Mouse (Mus musculus): ENCODE data around the gene Ankra2. TPM values are rescaled to one million over a fixed set of nuclear protein-coding genes. Genes with fewer than 3 reads are reported as not detected.

Gene Ankra2
- polyA plus RNA-seq, 1 experiment = 1.0 TPM

GRCm38 (mm10) chr13:98306852-98307475, 44.1 kb downstream of the Ankra2 start:
- H3K4me3 ChIP-seq (replicated peaks) = no peak overlapping the region
- H3K9me3 ChIP-seq (ENCODE audit: control insufficient read depth, low read length) = no peaks in the 10 kb centered on the region
- H3K27me3 ChIP-seq (ENCODE audit: control insufficient read depth) = no peaks in the 10 kb centered on the region
- H3K36me3 ChIP-seq (ENCODE audit: control insufficient read depth) = peaks cover 47% of the 10 kb centered on the region
- H3K4me1 ChIP-seq (ENCODE audit: control insufficient read depth) = peaks cover 2% of the 10 kb centered on the region; the same call in 1 of the 2 replicates
- TF ChIP-seq GATA1 (IDR thresholded peaks at IDR 0.05; ENCODE audit: low read length) (no peak), TAL1 (IDR thresholded peaks at IDR 0.05; ENCODE audit: low read length) (no peak)

GRCm38 (mm10) chr13:98308004-98308403, 45.1 kb downstream of the Ankra2 start:
- H3K4me1 ChIP-seq (ENCODE audit: control insufficient read depth) = peaks cover 2% of the 10 kb centered on the region; the same call in 1 of the 2 replicates
- no peak overlapping the region for H3K4me3 ChIP-seq (replicated peaks)
- H3K9me3 ChIP-seq (ENCODE audit: control insufficient read depth, low read length) = no peaks in the 10 kb centered on the region
- H3K36me3 ChIP-seq (ENCODE audit: control insufficient read depth) = peaks cover 57% of the 10 kb centered on the region
- TF ChIP-seq GATA1 (IDR thresholded peaks at IDR 0.05; ENCODE audit: low read length) = no peak
- no peak for TF ChIP-seq TAL1 (IDR thresholded peaks at IDR 0.05; ENCODE audit: low read length)
- H3K27me3 ChIP-seq (ENCODE audit: control insufficient read depth) = no peaks in the 10 kb centered on the region

GRCm38 (mm10) chr13:98308724-98309123, 45.9 kb downstream of the Ankra2 start:
- H3K4me1 ChIP-seq (ENCODE audit: control insufficient read depth) = peaks cover 5% of the 10 kb centered on the region
- H3K9me3 ChIP-seq (ENCODE audit: control insufficient read depth, low read length) = no peaks in the 10 kb centered on the region
- peaks cover 65% of the 10 kb centered on the region for H3K36me3 ChIP-seq (ENCODE audit: control insufficient read depth)
- TF ChIP-seq GATA1 (IDR thresholded peaks at IDR 0.05; ENCODE audit: low read length) (no peak), TAL1 (IDR thresholded peaks at IDR 0.05; ENCODE audit: low read length) (no peak)
- H3K27me3 ChIP-seq (ENCODE audit: control insufficient read depth) = no peaks in the 10 kb centered on the region
- H3K4me3 ChIP-seq (replicated peaks) = no peak overlapping the region

GRCm38 (mm10) chr13:98311597-98311996, 48.7 kb downstream of the Ankra2 start:
- Histone ChIP-seq H3K4me3 (replicated peaks) (no peak overlapping the region), H3K27me3 (ENCODE audit: control insufficient read depth) (no peaks in the 10 kb centered on the region), H3K9me3 (ENCODE audit: control insufficient read depth, low read length) (no peaks in the 10 kb centered on the region), H3K4me1 (ENCODE audit: control insufficient read depth) (peaks cover 19% of the 10 kb centered on the region), H3K36me3 (ENCODE audit: control insufficient read depth) (peaks cover 80% of the 10 kb centered on the region)
- TF ChIP-seq GATA1 (IDR thresholded peaks at IDR 0.05; ENCODE audit: low read length) (no peak), TAL1 (IDR thresholded peaks at IDR 0.05; ENCODE audit: low read length) (no peak)

- H3K36me3 ChIP-seq (ENCODE audit: control insufficient read depth) = peaks cover 64% of the 10 kb centered on the region
Measured at GRCm38 (mm10) chr13:98313631-98314030, 50.8 kb downstream of the Ankra2 start.

GRCm38 (mm10) chr13:98315124-98315523, 52.2 kb downstream of the Ankra2 start:
- Histone ChIP-seq H3K27me3 (ENCODE audit: control insufficient read depth) (no peaks in the 10 kb centered on the region), H3K9me3 (ENCODE audit: control insufficient read depth, low read length) (no peaks in the 10 kb centered on the region), H3K4me1 (ENCODE audit: control insufficient read depth) (peaks cover 22% of the 10 kb centered on the region), H3K4me3 (replicated peaks) (peak overlapping the region; percentile 88), H3K36me3 (ENCODE audit: control insufficient read depth) (peaks cover 52% of the 10 kb centered on the region)
- TF ChIP-seq GATA1 (IDR thresholded peaks at IDR 0.05; ENCODE audit: low read length) (no peak), TAL1 (IDR thresholded peaks at IDR 0.05; ENCODE audit: low read length) (no peak)

More at GRCm38 (mm10) chr13:98313631-98314030, 50.8 kb downstream of the Ankra2 start:
- Histone ChIP-seq H3K4me3 (replicated peaks) (no peak overlapping the region), H3K4me1 (ENCODE audit: control insufficient read depth) (peaks cover 22% of the 10 kb centered on the region), H3K9me3 (ENCODE audit: control insufficient read depth, low read length) (no peaks in the 10 kb centered on the region), H3K27me3 (ENCODE audit: control insufficient read depth) (no peaks in the 10 kb centered on the region)
- TF ChIP-seq GATA1 (IDR thresholded peaks at IDR 0.05; ENCODE audit: low read length) (no peak), TAL1 (IDR thresholded peaks at IDR 0.05; ENCODE audit: low read length) (no peak)

GRCm38 (mm10) chr13:98316140-98316479, 53.2 kb downstream of the Ankra2 start:
- H3K9me3 ChIP-seq (ENCODE audit: control insufficient read depth, low read length) = no peaks in the 10 kb centered on the region
- peaks cover 44% of the 10 kb centered on the region for H3K36me3 ChIP-seq (ENCODE audit: control insufficient read depth)
- peak overlapping the region; percentile 88 for H3K4me3 ChIP-seq (replicated peaks)
- no peak for TF ChIP-seq GATA1 (IDR thresholded peaks at IDR 0.05; ENCODE audit: low read length)
- TF ChIP-seq TAL1 (IDR thresholded peaks at IDR 0.05; ENCODE audit: low read length) = no peak
- H3K4me1 ChIP-seq (ENCODE audit: control insufficient read depth) = peaks cover 22% of the 10 kb centered on the region
- H3K27me3 ChIP-seq (ENCODE audit: control insufficient read depth) = no peaks in the 10 kb centered on the region

GRCm38 (mm10) chr13:98316480-98317245, 53.8 kb downstream of the Ankra2 start, which contains the start of gene Btf3:
TSS of gene Btf3 (minus strand) at chr13:98317006.
- H3K4me3 ChIP-seq (replicated peaks) = peak within 1 kb of the TSS; percentile 88
- TF ChIP-seq TAL1 (IDR thresholded peaks at IDR 0.05; ENCODE audit: low read length) (no peak), GATA1 (IDR thresholded peaks at IDR 0.05; ENCODE audit: low read length) (no peak)
- no peaks in the 10 kb centered on the region for H3K9me3 ChIP-seq (ENCODE audit: control insufficient read depth, low read length)
- H3K4me1 ChIP-seq (ENCODE audit: control insufficient read depth) = peaks cover 22% of the 10 kb centered on the region
- H3K36me3 ChIP-seq (ENCODE audit: control insufficient read depth) = peaks cover 42% of the 10 kb centered on the region
- H3K27me3 ChIP-seq (ENCODE audit: control insufficient read depth) = no peaks in the 10 kb centered on the region

GRCm38 (mm10) chr13:98317246-98317677, 54.4 kb downstream of the Ankra2 start:
- Histone ChIP-seq H3K4me3 (replicated peaks) (peak overlapping the region; percentile 88), H3K4me1 (ENCODE audit: control insufficient read depth) (peaks cover 19% of the 10 kb centered on the region), H3K27me3 (ENCODE audit: control insufficient read depth) (no peaks in the 10 kb centered on the region), H3K9me3 (ENCODE audit: control insufficient read depth, low read length) (no peaks in the 10 kb centered on the region), H3K36me3 (ENCODE audit: control insufficient read depth) (peaks cover 39% of the 10 kb centered on the region)
- TF ChIP-seq TAL1 (IDR thresholded peaks at IDR 0.05; ENCODE audit: low read length) (no peak), GATA1 (IDR thresholded peaks at IDR 0.05; ENCODE audit: low read length) (no peak)
